Mouse (Mus musculus) small intestine, adult 10 weeks (tissue): ENCODE data around the gene Pan2. TPM values are rescaled to one million over a fixed set of nuclear protein-coding genes. Genes with fewer than 3 reads are reported as not detected.

Experiments
- polyA plus RNA-seq: library from polyadenylated mRNA; stranded (reverse); fragments of 350-450 nt; fragmentation: Illumina TruSeq; extraction: RNeasy Lipid Tissue Mini Kit (QIAGEN cat#74804); gene quantifications from one replicate; pipeline ENCODE4 v1.2.3, GENCODE M21; 2014; ENCODE audit warnings: low replicate concordance

Gene Pan2
- polyA plus RNA-seq, result 8.3 TPM

GRCm38 (mm10) chr10:128303126-128304021, at the start of gene Pan2:
Gene Pan2 (plus strand): TSS chr10:128303335.

GRCm38 (mm10) chr10:128253677-128254255, 49.4 kb upstream of the Pan2 start, which contains the start of gene Apon:
Gene Apon (plus strand): TSS chr10:128254096.

GRCm38 (mm10) chr10:128268371-128268770, 34.8 kb upstream of the Pan2 start, which contains the start of gene Apof:
Gene Apof (plus strand): TSS chr10:128268671.

GRCm38 (mm10) chr10:128270287-128270841, 32.8 kb upstream of the Pan2 start, which contains the start of gene Stat2:
Gene Stat2 (plus strand): TSS chr10:128270559.

GRCm38 (mm10) chr10:128298702-128299171, 4.4 kb upstream of the Pan2 start, which contains the start of gene Il23a:
Gene Il23a (minus strand): TSS chr10:128298752.

GRCm38 (mm10) chr10:128322141-128323108, 19.3 kb downstream of the Pan2 start, which contains the start of gene Cnpy2:
Gene Cnpy2 (plus strand): TSS chr10:128322459.

GRCm38 (mm10) chr10:128337306-128338181, 34.4 kb downstream of the Pan2 start, which contains the start of gene Cs:
Gene Cs (plus strand): TSS chr10:128337734.

GRCm38 (mm10) chr10:128368402-128369217, 65.5 kb downstream of the Pan2 start, which contains the start of gene Coq10a:
Gene Coq10a (minus strand): TSS chr10:128368997.

Other genes with a start within 250 kb of the Pan2 start
- gene Ptges3, start 244.4 kb upstream of the Pan2 start, polyA plus RNA-seq, result 368 TPM
- 821 TPM for gene Atp5b, start 220.1 kb upstream of the Pan2 start, polyA plus RNA-seq
- 16.8 TPM for gene Baz2a, start 211.8 kb upstream of the Pan2 start, polyA plus RNA-seq
- gene Rbms2, start 123.0 kb upstream of the Pan2 start, polyA plus RNA-seq, result 4.7 TPM
- 0.59 TPM for gene Gls2, start 108.9 kb upstream of the Pan2 start, polyA plus RNA-seq
- gene Spryd4, start 91.5 kb upstream of the Pan2 start, polyA plus RNA-seq, result 13.5 TPM
- gene Mip, start 77.5 kb upstream of the Pan2 start, polyA plus RNA-seq, result not detected
- gene Timeless, start 71.3 kb upstream of the Pan2 start, polyA plus RNA-seq, result 1.4 TPM
- gene Apon, start 49.2 kb upstream of the Pan2 start, polyA plus RNA-seq, result 0.41 TPM
- gene Apof, start 34.7 kb upstream of the Pan2 start, polyA plus RNA-seq, result not detected
- 12.8 TPM for gene Stat2, start 32.8 kb upstream of the Pan2 start, polyA plus RNA-seq
- 0.48 TPM for gene Il23a, start 4.6 kb upstream of the Pan2 start, polyA plus RNA-seq
- 20.6 TPM for gene Cnpy2, start 19.1 kb downstream of the Pan2 start, polyA plus RNA-seq
- 247 TPM for gene Cs, start 34.4 kb downstream of the Pan2 start, polyA plus RNA-seq
- 13.4 TPM for gene Coq10a, start 65.7 kb downstream of the Pan2 start, polyA plus RNA-seq
- gene Ankrd52, start 73.8 kb downstream of the Pan2 start, polyA plus RNA-seq, result 4.7 TPM
- gene Slc39a5, start 97.9 kb downstream of the Pan2 start, polyA plus RNA-seq, result 0.78 TPM
- 10.6 TPM for gene Nabp2, start 108.2 kb downstream of the Pan2 start, polyA plus RNA-seq
- 5.2 TPM for gene Rnf41, start 108.3 kb downstream of the Pan2 start, polyA plus RNA-seq
- 35.8 TPM for gene Smarcc2, start 155.9 kb downstream of the Pan2 start, polyA plus RNA-seq
- gene Myl6, start 190.8 kb downstream of the Pan2 start, polyA plus RNA-seq, result 27.1 TPM
- not detected for gene Myl6b, start 195.3 kb downstream of the Pan2 start, polyA plus RNA-seq
- gene Esyt1, start 222.5 kb downstream of the Pan2 start, polyA plus RNA-seq, result 1.9 TPM
- gene Zc3h10, start 244.4 kb downstream of the Pan2 start, polyA plus RNA-seq, result 0.85 TPM
- gene Rpl41, start 246.0 kb downstream of the Pan2 start, polyA plus RNA-seq, result 15.5 TPM